ENCODE assay signal across 11 mouse cellular contexts in the genomic region with DNA sequence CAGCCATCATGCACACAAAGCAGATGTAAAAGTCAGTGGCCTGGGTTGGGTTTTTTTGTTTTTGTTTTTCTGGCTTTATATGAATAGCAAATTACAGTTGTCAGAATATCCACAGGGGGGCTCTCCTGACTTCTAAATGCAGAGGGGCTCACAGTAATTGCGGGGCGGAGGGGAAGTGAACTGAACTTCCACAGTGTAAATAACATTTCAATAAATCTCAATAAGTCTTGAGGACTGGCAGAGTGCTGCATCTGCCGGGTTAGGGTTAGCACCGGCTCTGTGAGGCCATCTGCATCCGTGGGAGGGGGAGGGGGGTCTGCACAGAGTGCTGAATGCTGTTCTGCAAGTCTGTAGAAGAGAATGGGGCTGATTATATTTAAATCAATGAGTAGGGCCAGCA. TPM values are rescaled to one million over a fixed set of nuclear protein-coding genes. Genes with fewer than 3 reads are reported as not detected.
DNase-seq lines count a peak whose midpoint lies in the region; ATAC-seq and TF ChIP-seq lines count a peak whose summit lies in the region.
"Had no signal": no experiment of that assay in that cellular context is flagged by ENCODE, and none has a peak within 500 bp of the region (broad histone marks: within the 10 kb centered on the region; RNA-seq: fewer than 3 reads in every experiment).

No protein-coding gene starts in this region.

- H3K27ac ChIP-seq in gastrocnemius, adult 2 months, result no peak overlapping the region
- no peak overlapping the region for H3K27ac ChIP-seq in forebrain, postnatal 0 days (ENCODE audit: low read depth, low read length)
- no peak overlapping the region for H3K27ac ChIP-seq in limb, embryonic 14.5 days (replicated peaks; ENCODE audit: low read depth, low read length)
- H3K27ac ChIP-seq: liver, embryonic 14.5 days had no signal

- DNase-seq in gastrocnemius, adult 2 months, result no peak
- DNase-seq in gastrocnemius, postnatal 14 days, result no peak
- DNase-seq in ES-CJ7 (ENCODE audit: low read depth, low spot score), result peak; percentile 59
- peak; percentile 83 for DNase-seq in forebrain, postnatal 0 days
- peak; percentile 75 for DNase-seq in limb, embryonic 14.5 days (ENCODE audit: low spot score)
- DNase-seq in urinary bladder, adult 18-20 months (ENCODE audit: low spot score in 2 of 2), result no peak
- DNase-seq in urinary bladder, postnatal 36 days (ENCODE audit: low spot score in 2 of 2), result no peak

- no peak overlapping the region for H3K4me3 ChIP-seq in gastrocnemius, adult 2 months
- H3K4me3 ChIP-seq in forebrain, postnatal 0 days (ENCODE audit: low read depth, low read length), result no peak overlapping the region
- no peak overlapping the region for H3K4me3 ChIP-seq in limb, embryonic 14.5 days (replicated peaks; ENCODE audit: low read length)
- H3K4me3 ChIP-seq: erythroblast, embryonic 14.5 days had no signal

- 10% methylated on average over 5 of the region's 5 CpGs for WGBS in forebrain, postnatal 0 days
- 4% methylated on average over 5 of the region's 5 CpGs for WGBS in limb, embryonic 14.5 days

- intact Hi-C loops in gastrocnemius, adult 2 months (cut with DNase I), result no loop called here
- intact Hi-C loops in gastrocnemius, postnatal 14 days (cut with DNase I; ENCODE audit: low total_unique reads), result loop anchor here (5.0 to 10.0 kb wide), 2 partner anchors 322 to 445 kb away; partner anchors contain the start of gene Sh3bp4

- TF ChIP-seq CTCF in gastrocnemius, adult 2 months (IDR thresholded peaks at IDR 0.05), result peak; percentile 28; the same call in 1 of the 2 replicates
- peak; percentile 75 for TF ChIP-seq CTCF in forebrain, postnatal 0 days (IDR thresholded peaks at IDR 0.05; ENCODE audit: low read depth)

- H3K4me1 ChIP-seq in forebrain, postnatal 0 days (ENCODE audit: insufficient read depth), result peaks cover 7% of the 10 kb centered on the region
- H3K4me1 ChIP-seq in limb, embryonic 14.5 days (ENCODE audit: control insufficient read depth, insufficient read depth, low read length), result no peaks in the 10 kb centered on the region

- H3K9me3 ChIP-seq in forebrain, postnatal 0 days (ENCODE audit: low read length), result no peaks in the 10 kb centered on the region
- H3K9me3 ChIP-seq in limb, embryonic 14.5 days (ENCODE audit: control insufficient read depth, low read length), result no peaks in the 10 kb centered on the region

- ATAC-seq in forebrain, postnatal 0 days, result peak; percentile 49; the same call in 1 of the 2 replicates
- ATAC-seq in limb, embryonic 14.5 days (ENCODE audit: low FRiP score, low read depth), result no peak
- ATAC-seq in granulocyte monocyte progenitor cell, adult 5-6 weeks (replicated peaks; ENCODE audit: poor library complexity, severe bottlenecking), result no peak

- H3K27me3 ChIP-seq in forebrain, postnatal 0 days (ENCODE audit: insufficient read depth, low read length), result no peaks in the 10 kb centered on the region
- H3K27me3 ChIP-seq in limb, embryonic 14.5 days (ENCODE audit: control insufficient read depth, insufficient read depth, low read length), result no peaks in the 10 kb centered on the region
- H3K27me3 ChIP-seq: CH12.LX had no signal

- H3K36me3 ChIP-seq in forebrain, postnatal 0 days (ENCODE audit: insufficient read depth), result no peaks in the 10 kb centered on the region
- no peaks in the 10 kb centered on the region for H3K36me3 ChIP-seq in limb, embryonic 14.5 days (ENCODE audit: control insufficient read depth, insufficient read depth, low read length)

- no peak for TF ChIP-seq POLR2A in limb, embryonic 14.5 days (IDR thresholded peaks at IDR 0.05; ENCODE audit: borderline replicate concordance, extremely low read depth, insufficient read depth, insufficient read length)

- no peak overlapping the region; the same call in 1 of the 2 replicates for H3K4me2 ChIP-seq in forebrain, postnatal 0 days (ENCODE audit: low read depth)
- H3K4me2 ChIP-seq in limb, embryonic 14.5 days (replicated peaks; ENCODE audit: low read depth, low read length, severe bottlenecking), result no peak overlapping the region

- H3K9ac ChIP-seq in forebrain, postnatal 0 days, result no peak overlapping the region
- H3K9ac ChIP-seq in limb, embryonic 14.5 days (ENCODE audit: low read depth, low read length, severe bottlenecking), result no peak overlapping the region
- H3K9ac ChIP-seq: liver, embryonic 14.5 days had no signal

RNA-seq across cellular contexts. Expression of gene Arl4c, which starts 50.3 kb away (rescaled TPM):
- total RNA-seq in gastrocnemius, adult 2 months (2021), result under 1 TPM; 0.48 to 0.56 TPM
- total RNA-seq in gastrocnemius, postnatal 14 days (2021), result 1 to 10 TPM; 2.0 to 3.8 TPM
- 95.6 and 106 TPM in 2 replicates for total RNA-seq in forebrain, postnatal 0 days (2014; rRNA removed)
- 30.2 and 40.2 TPM in 2 replicates for polyA plus RNA-seq in forebrain, postnatal 0 days (2015; fragmentation: Nextera tagmentation; extraction: Ambion mirVana)
- polyA plus RNA-seq in limb, embryonic 14.5 days (2012; rRNA removed), result 11.2 and 11.9 TPM in 2 replicates
- polyA plus RNA-seq in limb, embryonic 14.5 days (2014; fragmentation: Nextera tagmentation; extraction: Ambion mirVana), result 5.5 and 6.4 TPM in 2 replicates
- total RNA-seq in granulocyte monocyte progenitor cell, adult 5-6 weeks (2014; fragmentation: Nextera tagmentation), result 3.6 TPM in 2 replicates
- total RNA-seq in granulocyte monocyte progenitor cell, adult 5-6 weeks (2017), result 3.7 and 4.5 TPM in 2 replicates

Comparison
In these comparisons a context has a peak if more than half of its experiments do, and no peak if none do; other contexts are left out.
1. DNase-seq: peak in ES-CJ7 (single experiment), forebrain, postnatal 0 days (single experiment) and limb, embryonic 14.5 days (single experiment); none in gastrocnemius, adult 2 months (single experiment), gastrocnemius, postnatal 14 days (single experiment), urinary bladder, adult 18-20 months (0 of 2) and urinary bladder, postnatal 36 days (0 of 2).
2. RNA of gene Arl4c, which starts 50.3 kb away (total RNA-seq): 95.6 to 106 TPM in forebrain, postnatal 0 days; 2.0 to 3.8 TPM in gastrocnemius, postnatal 14 days, 3.6 to 4.5 TPM in granulocyte monocyte progenitor cell, adult 5-6 weeks and 0.48 to 0.56 TPM in gastrocnemius, adult 2 months; every median in the first group is over 10 times any median in the second.